Mouse (Mus musculus) testis, adult 2 months (tissue): ENCODE data around the gene Prdm16. TPM values are rescaled to one million over a fixed set of nuclear protein-coding genes. Genes with fewer than 3 reads are reported as not detected.

ENCODE experiments used
- H3K27ac ChIP-seq: fragments of 200-500 bp; 2 replicates; pipeline ENCODE4 v1.5.1; 2012; ENCODE audit warnings: low read depth, low read length; ENCODE audit not compliant: control insufficient read depth, insufficient read depth
- H3K27me3 ChIP-seq: fragments of 200-500 bp; 2 replicates; pipeline ENCODE4 v1.6.1; 2012; ENCODE audit warnings: mild to moderate bottlenecking, low read length, moderate library complexity; ENCODE audit not compliant: control insufficient read depth, insufficient read depth
- H3K36me3 ChIP-seq: fragments of 200-500 bp; 2 replicates; pipeline ENCODE4 v1.6.1; 2012; ENCODE audit warnings: mild to moderate bottlenecking, low read length; ENCODE audit not compliant: control insufficient read depth, insufficient read depth
- H3K4me1 ChIP-seq: fragments of 200-500 bp; 2 replicates; pipeline ENCODE4 v1.6.1; 2012; ENCODE audit warnings: low read length; ENCODE audit not compliant: control insufficient read depth, insufficient read depth
- H3K4me3 ChIP-seq: fragments of 200-500 bp; 2 replicates; pipeline ENCODE4 v1.5.1; 2012; ENCODE audit warnings: low read depth, mild to moderate bottlenecking, low read length, moderate library complexity, mixed read lengths; ENCODE audit not compliant: control insufficient read depth
- CTCF ChIP-seq: fragments of 200-500 bp; IDR thresholded peaks from 2 replicates; pipeline ENCODE4 v1.5.1; 2012; ENCODE audit warnings: low read depth, mild to moderate bottlenecking, inconsistent platforms, low read length, moderate library complexity; ENCODE audit not compliant: control insufficient read depth, insufficient read depth, insufficient replicate concordance
- POLR2A ChIP-seq: fragments of 200-500 bp; IDR thresholded peaks from 2 replicates; pipeline ENCODE4 v1.6.1; 2012; ENCODE audit warnings: low read depth, mild to moderate bottlenecking, inconsistent platforms, low read length, moderate library complexity; ENCODE audit not compliant: control insufficient read depth
- polyA plus RNA-seq: library from polyadenylated mRNA; depleted of rRNA; stranded (reverse); fragments of >200 nt; gene quantifications from 2 replicates; pipeline ENCODE4 v1.2.3, GENCODE M21; 2012

The Prdm16 gene
- polyA plus RNA-seq, 1 experiment, result 3.0 TPM

DNA sequence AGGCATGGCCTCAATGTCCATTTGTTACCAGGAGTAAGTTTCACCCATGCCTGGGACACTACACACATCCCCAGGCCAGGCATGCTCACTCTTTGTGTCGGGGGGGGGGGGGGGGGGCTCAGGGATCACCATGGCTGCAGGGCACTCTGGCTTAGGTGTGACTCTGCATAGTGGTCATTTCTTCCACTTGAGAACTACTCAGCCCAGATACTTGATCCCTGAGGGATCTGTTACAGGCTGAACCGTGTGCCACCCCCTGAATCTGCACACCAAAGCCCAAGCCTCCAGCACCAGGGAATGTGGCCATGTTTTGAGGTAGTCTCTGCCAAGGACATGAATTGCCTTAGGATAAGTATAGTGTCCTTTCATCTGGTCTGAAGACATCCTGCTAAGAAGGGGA, 123.0 kb downstream of the Prdm16 start:
- no peak for TF ChIP-seq POLR2A
- TF ChIP-seq CTCF, result no peak
- H3K27me3 ChIP-seq, result no peaks in the 10 kb centered on the region
- no peak overlapping the region for H3K4me3 ChIP-seq
- H3K4me1 ChIP-seq, result no peaks in the 10 kb centered on the region
- H3K36me3 ChIP-seq, result no peaks in the 10 kb centered on the region
- H3K27ac ChIP-seq, result no peak overlapping the region

DNA sequence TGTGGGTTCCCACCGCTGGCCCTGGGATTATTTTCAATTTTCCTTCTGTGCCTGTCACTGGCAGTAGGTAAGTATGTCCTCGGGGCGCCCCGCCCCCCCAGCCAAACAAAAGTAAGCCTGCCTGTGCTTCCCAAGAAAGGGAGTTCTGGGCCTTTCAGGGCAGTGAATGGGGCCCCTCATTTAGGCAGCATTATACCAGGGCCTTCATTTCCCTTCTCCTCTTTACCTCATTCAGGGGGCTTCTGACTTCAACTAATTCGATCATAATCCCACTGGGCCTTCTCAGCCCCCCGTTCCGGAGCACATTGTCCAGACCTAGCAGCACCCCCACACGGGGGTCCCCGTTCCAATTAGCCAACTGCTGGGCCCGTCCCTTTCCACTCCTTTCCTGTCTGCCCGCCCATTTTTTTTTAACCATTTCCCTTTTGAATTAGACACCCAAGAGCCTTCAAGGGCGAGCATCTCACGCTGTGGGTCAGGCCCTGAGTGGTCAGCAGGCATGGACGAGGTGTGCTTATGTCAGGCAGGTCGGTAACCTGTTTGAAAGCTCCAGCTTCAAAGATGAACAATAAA, 124.1 kb downstream of the Prdm16 start:
- H3K27ac ChIP-seq, result no peak overlapping the region
- H3K4me3 ChIP-seq, result no peak overlapping the region
- TF ChIP-seq POLR2A, result no peak
- no peak for TF ChIP-seq CTCF
- H3K4me1 ChIP-seq, result no peaks in the 10 kb centered on the region
- H3K27me3 ChIP-seq, result no peaks in the 10 kb centered on the region
- H3K36me3 ChIP-seq, result no peaks in the 10 kb centered on the region

DNA sequence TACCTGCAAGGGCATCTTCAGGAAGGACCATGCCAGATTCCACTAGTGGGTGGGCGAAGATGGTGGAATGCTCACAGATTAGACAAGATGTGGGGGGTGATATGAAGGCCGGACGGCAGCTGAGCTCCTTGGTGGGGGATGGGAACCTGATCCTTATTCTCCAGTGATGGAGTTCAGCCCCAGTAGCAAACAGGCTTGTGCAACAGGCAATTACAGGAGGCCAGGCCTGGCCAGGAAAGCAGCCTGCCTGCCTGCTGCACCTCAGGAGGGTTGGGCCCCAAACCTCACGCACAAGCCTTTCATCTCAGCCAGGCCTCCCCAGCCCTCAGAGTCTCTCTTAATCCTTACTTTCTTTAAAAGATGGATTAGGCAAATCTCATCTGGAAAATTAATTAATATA, 124.9 kb downstream of the Prdm16 start:
- Histone ChIP-seq H3K4me1 (no peaks in the 10 kb centered on the region), H3K4me3 (no peak overlapping the region), H3K27me3 (no peaks in the 10 kb centered on the region), H3K27ac (no peak overlapping the region), H3K36me3 (no peaks in the 10 kb centered on the region)
- TF ChIP-seq CTCF, result no peak
- TF ChIP-seq POLR2A, result no peak

DNA sequence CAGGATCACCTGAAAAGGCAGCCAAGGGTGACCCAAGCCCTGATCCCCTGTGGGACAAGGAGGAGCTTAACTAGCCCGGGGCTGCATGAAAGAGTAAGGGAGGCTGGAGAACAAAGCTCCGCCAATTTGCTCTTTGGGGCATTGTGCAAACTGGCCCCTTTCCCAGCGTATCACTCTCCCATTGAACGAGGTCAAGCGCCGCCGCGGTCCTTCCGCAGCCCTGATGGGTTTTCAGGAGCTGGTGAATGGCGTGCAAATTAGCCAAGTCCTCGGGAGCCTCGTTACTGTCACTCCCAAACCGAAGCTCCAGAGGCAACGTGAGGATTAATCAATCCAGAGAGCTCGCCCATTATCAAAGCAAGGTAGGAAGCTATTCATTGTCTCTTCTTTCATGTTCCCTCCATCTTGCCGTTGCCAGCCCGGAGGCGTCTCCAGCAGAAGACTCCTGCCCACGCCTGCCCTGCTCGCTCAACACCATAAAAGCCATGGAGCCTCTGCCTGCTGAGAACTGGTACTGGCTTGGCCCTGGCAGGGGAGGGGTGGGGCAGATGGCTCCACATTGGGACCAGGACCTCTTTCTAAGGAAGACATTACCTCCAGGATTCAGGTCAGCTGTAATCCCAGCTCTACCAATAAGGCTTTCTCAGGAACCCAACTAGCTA, 129.8 kb downstream of the Prdm16 start:
- H3K36me3 ChIP-seq, result no peaks in the 10 kb centered on the region
- no peaks in the 10 kb centered on the region for H3K27me3 ChIP-seq
- H3K4me3 ChIP-seq, result no peak overlapping the region
- no peak overlapping the region for H3K27ac ChIP-seq
- H3K4me1 ChIP-seq, result no peaks in the 10 kb centered on the region
- TF ChIP-seq POLR2A (no peak), CTCF (no peak)

DNA sequence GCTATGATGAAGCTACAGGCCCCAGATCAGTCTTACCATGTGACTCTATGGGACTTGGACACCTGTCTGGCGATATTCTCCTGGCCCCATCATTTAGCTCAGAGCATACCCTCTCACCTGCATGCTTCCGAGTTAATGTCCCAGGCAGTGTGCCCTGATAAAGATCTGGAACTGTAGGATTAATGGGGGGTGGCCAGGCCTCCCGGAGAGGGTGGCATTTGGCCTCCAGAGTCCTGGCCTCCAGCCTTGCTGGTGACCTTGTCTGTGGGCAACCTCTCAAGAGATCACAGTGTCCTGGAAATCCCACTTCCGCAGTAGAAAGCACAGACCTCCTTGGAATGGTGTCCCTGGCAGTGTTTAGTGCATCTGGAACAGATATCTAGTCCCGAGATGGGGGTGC, 131.4 kb downstream of the Prdm16 start:
- no peaks in the 10 kb centered on the region for H3K4me1 ChIP-seq
- H3K27me3 ChIP-seq, result no peaks in the 10 kb centered on the region
- no peak overlapping the region for H3K4me3 ChIP-seq
- no peak for TF ChIP-seq POLR2A
- no peak for TF ChIP-seq CTCF
- no peak overlapping the region for H3K27ac ChIP-seq
- no peaks in the 10 kb centered on the region for H3K36me3 ChIP-seq

DNA sequence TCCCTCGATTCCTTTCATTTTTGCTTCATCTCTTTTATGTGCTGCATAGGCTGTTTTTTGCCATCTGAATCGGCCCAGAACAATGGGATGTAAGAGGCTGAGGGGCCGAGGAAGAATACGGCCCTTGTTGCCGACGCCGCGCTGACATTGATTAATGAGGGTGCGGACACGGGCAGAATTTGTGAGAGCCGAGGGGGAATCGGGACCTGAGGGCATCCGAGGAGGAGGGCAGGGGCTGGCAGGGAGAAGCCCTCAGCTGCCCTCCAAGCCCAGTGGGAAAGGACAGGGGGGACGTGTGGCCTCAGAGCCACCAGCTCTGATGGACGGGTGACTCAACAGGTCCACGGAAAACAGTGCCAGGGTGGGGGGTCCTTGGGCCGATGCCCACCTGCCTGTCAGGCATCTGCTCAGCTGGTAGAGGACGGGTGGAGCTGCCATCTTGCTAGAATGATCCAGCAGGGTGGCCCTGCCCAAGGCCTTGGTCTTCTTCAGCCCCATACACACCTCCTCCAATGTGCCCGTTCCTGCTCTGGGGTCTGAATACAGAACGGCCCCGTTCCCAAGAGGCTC, 133.3 kb downstream of the Prdm16 start:
- no peak overlapping the region for H3K4me3 ChIP-seq
- no peaks in the 10 kb centered on the region for H3K27me3 ChIP-seq
- TF ChIP-seq CTCF (no peak), POLR2A (no peak)

DNA sequence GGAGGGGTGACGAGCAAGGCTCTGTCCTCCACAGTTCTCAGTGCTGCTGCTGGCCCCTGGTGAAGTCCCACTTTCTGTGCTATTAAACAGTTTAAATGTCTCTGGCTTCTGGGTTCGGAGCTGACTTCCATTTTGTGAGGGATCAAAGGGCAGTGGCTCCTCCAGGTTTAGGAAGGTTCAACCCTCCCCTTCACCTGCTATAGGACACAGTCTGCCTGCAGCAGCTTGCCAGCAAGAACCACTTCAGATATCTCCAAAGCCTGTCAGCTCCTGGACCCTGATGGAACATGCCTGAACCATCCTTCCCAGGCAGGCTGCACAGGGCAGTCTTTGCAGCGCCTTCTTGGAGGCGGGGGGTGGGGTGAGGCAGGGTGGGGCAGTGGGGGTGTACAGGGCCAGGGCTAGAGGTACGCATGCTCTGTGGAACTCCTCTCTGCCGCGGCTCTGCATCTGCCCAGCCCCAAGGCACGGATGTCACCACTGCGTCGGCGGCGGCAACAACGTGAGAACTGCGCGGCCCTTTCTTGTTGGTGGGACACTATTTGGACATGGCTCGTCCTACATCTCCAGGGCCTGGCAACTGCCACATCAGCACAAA, 134.2 kb downstream of the Prdm16 start:
- Histone ChIP-seq H3K36me3 (no peaks in the 10 kb centered on the region), H3K4me3 (no peak overlapping the region), H3K4me1 (no peaks in the 10 kb centered on the region), H3K27me3 (no peaks in the 10 kb centered on the region), H3K27ac (no peak overlapping the region)
- no peak for TF ChIP-seq CTCF
- TF ChIP-seq POLR2A, result no peak

More for the DNA sequence above, 133.3 kb downstream of the Prdm16 start:
- Histone ChIP-seq H3K4me1 (no peaks in the 10 kb centered on the region), H3K27ac (no peak overlapping the region), H3K36me3 (no peaks in the 10 kb centered on the region)
